Mouse (Mus musculus) embryo, embryonic 9.5 days (tissue): ENCODE measurements around the gene Il11.
"Not testable (repeated sequence)": the region's sequence is repeated elsewhere in the genome, so short reads cannot be mapped to it uniquely, and the experiment has no call there.

Source experiments
- DNase-seq: peaks from one replicate; pipeline ENCODE4 v3.0.0-alpha.2; 2017; ENCODE audit errors: extremely low spot score

The Il11 gene

DNA sequence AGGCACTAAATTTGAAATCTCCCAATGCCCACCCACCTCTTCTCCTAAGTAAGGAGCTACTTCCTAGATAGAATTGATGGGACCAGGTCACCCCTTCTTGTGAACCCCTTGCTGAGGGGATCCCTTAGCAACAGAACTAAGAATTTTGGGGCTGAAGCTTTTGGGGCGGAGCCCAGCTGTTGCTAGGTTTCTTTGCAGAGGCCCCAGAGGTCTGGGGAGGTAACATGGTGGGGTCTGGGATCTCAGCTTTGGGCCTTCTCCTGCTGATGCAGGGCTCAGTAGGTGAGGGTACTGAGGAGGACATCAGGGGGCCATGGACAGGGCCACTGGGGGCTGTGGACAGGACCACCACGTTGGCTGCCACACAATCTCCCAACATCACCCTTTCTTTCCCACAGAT lies at the start of gene Il11, which contains the start of gene Tmem190:
Il11 (minus strand) TSS at position 101 of the 400 bp plus-strand sequence.
Tmem190 (plus strand) TSS at position 179 of the 400 bp plus-strand sequence.
- no peak for DNase-seq

DNA sequence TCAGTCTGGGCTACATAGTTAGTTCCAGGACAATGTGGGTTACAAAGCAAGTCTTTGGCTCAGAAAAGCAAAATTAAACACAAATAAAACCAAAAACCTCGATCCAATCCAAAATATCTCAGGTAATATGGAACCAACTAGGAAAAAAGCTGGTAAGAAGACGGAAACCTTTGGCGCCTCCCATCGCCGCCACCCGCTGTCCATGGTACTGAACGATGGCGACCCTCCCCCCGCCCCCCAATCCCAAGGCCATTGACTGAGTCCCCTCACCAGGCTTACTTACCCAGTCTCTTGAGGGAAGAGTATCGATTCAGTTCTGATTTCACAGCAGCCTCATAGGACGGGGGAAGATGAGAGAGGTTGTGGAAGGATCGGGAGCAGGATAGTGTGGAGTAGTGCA lies 47.8 kb upstream of the Il11 start:
- no peak for DNase-seq

DNA sequence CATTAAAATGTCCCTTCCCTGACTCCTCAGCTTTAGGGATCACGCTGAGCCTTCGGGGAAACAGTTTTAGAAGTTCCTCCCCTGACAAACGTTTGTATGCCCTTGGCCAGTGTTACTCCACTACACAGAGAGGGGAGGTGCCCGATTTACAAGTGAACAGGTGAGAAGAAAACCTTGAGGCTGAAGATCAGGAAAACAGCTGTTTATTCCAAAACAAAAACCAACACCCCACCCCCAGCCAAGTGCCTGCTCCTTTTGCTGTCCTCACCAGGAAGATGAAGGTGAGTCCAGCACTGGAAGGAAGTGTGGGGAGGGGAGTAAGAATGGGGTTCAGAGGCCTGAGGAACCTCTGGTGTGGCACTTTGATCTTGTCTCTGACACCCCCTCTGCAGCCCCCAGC lies 42.7 kb upstream of the Il11 start:
- no peak for DNase-seq

DNA sequence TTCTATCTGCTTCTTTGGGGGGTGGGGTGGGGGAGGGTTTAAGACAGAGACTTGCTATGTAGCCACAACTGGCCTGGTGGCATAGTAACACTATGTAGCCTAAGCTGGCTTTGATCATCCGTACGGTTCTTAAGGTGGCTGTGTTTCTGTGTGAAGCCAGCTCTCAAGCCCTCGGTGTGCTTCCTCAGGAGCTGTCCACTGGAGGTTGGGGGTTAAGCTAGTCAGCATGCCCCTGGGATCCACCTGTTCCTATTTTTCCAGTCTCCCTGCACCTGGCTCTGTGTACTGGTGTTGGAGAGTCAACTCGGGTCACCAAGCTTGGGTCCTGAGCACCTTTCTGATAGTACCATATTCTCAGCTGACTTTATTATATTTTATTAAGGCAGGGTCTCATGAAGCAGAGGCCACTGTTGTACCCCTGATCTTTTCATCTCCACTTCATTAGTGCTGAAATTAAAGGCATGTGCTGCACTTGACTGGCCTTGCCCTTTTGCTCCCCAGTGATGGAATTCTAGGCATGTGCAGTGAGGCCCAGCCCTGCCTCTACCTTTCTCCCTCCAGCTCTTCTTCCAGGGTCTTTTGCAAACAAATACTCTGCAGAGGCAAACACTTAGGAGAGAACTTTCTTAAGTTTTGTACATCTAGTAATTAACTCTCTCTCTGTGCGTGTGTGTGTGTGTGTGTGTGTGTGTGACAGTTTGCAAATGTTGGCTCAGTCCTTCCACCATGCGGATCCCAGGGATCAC lies 39.7 kb upstream of the Il11 start:
- DNase-seq: no peak

DNA sequence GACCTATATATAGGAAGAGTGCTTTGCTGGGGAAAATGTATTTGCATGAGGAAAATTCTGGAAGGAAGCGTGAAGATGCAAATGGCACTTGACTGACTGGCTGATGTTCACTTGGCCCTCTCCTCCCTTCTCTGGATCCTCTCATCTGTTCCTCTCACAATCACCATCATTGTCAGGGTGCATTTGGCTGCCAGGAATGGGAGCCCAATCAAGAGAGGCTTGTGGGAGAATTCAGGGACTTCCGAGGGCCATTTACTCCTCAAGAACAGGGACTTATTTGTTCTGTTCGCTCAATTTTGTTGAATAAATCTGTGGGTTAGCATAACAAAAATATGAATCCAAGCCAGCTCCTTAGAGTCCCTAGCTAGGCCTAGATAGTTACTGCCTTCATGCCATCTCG lies 39.0 kb upstream of the Il11 start:
- DNase-seq: no peak

DNA sequence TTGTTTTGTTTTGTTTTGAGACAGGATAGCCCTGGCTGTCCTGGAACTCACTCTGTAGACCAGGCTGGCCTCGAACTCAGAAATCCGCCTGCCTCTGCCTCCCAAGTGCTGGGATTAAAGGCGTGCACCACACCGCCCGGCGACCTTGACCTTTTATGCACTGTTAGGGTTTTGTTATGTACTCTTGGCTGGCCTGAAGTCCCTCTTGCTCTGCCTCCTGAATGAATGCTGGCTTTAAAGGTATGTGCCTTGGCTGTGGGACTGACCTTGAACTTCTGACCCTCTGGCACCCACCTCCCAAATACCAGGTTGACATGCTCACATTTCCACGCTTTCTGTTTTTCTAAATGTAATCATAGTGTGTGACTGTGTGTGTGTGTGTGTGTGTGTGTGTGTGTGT lies 38.3 kb upstream of the Il11 start:
- DNase-seq: not testable (repeated sequence)

DNA sequence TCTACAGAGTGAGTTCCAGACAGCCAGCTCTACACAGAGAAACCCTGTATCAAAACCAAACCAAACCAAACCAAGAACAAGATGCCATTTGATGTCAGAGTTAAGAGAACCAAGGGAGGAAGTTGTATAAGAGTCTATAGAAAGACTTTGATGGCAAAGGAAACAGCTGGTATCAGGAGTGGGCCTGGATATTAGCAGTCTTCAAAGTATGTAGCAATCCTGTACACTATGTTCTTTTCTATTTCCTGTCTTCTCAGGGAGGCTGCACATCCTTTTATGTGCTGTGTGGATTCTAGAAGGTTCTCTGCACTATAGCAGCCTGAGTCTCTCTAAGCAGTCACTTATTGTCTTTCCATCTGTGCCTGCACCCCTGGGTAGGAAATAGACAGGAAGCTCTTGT lies 33.9 kb upstream of the Il11 start:
- no peak for DNase-seq

DNA sequence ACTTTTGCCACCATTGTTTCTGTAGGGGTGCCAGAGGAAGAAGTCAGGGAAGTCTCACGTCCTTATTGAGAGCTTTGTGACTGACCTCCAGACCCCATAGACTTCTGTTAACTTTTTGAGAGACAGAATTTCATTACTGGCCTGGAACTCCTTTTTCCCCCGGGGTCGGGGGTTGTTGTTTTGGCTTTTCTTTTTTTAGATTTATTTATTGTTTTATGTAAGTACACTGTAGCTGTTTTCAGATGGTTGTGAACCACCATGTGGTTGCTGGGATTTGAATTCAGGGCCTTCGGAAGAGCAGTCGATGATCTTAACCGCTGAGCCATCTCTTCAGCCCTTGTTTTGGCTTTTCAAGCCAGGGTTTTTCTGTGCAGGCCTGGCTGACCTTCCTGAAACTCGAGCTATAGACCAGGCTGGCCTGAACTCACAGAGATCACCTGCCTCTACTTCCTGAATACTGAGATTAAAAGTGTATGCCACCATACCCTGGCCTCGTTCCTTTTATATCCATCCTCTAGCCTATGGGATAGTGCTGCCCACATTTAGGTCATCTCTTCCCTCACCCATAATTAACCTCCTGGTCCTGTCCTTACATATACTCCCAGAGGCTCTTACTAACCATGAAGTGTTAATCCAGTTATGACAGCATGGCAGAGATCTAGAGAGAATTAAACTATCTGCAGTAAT lies 30.6 kb upstream of the Il11 start:
- no peak for DNase-seq

DNA sequence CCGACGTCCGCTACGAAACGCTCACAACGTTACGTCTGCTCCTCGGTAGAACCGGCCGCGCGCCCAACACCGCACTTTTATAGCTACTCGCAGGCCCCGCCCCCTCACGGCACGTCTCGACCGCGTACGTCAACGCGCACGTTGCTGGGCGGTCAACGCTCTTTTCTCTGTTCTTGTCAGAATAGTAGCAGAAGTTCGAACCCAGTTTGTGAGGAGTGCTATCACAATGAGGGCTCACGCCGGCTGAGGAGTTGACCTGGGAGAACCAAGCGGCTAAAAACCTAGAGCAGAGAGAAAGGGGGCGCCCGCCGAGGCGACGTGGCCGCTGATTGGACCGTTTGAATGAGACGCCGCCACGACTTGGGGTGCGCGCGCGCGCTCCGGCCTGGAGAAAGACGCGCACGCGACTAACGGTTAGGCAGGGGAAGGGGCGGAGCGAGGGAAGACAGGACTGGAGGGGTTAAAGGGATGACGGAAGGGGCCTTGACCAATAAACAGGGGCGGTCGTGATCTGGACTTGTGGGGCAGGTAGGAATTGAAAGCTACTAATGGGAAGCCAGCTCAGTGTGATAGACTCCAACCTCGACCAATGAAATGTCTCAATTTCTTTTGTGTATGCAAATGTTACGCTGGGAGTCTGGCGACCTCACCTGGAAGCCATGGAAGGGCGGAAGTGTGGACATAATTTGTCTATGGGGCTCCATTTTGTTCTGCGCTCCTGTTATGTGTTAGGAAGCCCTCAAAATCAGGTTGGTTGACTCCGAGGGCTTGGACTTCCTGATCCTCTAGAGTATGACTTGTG lies 29.8 kb upstream of the Il11 start, which contains the start of gene Ube2s:
Ube2s (minus strand) TSS at position 288 of the 802 bp plus-strand sequence.
- peak; percentile 99 for DNase-seq

DNA sequence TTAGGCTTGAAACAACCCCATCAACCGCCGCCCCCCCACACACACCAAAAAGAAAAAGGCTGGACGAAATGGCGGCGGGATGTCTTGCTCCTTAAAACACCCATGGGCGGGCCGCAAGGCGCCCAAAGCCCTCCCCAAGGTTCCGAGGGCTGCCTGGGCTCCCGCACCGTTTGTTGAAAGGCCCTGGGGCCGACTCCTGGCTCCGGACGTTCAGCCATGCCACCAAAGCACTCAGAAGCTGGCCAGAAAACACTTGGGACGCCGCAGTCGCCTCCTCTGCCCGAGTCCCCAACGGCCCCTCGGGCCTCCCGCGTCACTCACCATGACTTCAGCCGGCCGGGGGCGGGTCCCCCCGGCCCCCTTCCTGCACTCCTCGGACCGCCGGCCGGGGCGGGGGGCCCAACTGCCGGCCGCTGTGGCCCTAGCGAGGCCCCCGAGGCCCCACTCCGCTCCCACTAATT lies 29.2 kb upstream of the Il11 start:
- no peak for DNase-seq

DNA sequence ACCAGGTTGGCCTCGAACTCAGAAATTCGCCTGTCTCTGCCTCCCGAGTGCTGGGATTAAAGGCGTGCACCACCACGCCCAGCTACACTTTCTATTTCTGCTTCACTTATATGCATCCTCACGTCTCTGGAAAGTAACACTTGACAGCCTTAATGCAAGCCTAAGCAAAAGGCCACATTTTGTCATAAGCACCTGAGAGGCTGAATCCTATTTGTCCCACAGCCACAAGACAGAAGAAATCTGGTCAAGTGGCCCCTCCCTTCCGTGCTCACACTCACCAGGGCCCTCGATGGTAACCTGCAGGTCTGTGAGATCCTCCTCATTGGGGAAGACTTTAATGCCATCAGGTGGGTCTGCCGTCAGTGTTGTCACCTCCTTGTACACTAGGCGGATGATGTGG lies 28.5 kb upstream of the Il11 start:
- DNase-seq: not testable (repeated sequence)

DNA sequence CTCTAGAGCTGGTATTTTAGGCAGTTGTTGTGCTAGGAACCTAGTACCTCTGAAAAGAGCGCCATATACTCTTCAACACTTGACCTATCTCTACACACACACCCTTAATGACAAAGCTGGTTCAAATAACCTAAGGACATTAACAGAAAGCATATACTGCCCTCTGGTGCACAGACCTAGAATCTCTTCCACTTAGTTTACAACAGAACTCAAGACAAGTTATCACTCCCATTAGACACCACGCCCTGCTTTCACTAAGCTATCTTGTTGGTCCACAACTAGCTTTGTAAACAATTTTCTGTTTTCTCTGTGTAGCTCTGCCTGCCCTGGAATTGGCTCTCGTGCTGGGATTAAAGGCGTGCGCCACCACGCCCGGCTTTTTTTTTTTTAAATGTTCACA lies 24.1 kb upstream of the Il11 start:
- DNase-seq: peak; percentile 42

DNA sequence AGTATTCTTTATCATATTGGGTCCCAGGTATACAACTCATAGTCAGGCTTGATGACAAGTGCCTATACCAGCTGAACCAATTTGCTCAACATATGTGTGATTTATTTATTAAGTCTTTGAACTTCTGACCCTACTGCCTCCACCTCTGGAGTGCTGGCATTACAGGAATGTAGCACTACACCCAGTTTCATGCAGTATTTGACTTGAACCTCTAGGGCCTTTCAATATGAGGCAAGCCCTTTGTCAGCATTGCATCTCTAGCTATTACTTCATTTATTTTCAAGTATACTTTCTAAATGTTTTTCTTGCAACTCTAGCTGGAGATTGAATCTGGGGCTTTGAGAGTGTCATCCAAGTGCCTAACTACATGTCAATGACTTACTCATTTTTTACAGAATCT lies 19.6 kb upstream of the Il11 start:
- no peak for DNase-seq

DNA sequence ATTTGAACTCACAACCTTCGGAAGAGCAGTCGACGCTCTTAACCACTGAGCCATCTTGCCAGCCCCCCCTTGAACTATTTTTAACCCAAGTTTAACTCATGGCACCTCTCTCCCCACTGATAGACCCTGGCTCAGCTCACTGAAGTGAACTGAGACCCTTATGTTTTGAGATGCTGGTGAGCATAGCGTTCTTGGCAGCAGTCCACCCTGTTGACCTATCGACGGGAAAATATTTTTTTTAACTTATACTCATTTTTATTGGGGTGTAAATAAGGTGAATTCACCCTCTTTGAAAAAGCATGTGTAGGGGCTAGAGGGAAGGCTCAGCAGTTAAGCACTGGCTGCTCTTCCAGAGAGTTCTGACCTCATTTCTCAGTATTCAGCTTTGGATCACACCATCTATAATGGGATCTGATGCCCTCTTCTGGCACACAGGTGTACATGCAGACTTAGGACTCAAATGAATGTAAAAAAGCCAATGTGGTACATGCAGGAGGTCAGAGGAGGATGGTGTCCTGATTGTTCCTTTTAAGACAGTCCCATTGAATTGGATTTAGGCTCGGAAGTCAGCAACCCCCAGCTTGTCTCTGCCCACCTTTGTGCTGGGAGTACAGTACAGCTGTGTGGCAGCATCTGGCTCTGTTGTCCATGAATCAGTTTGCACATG lies 13.2 kb upstream of the Il11 start:
- peak; percentile 54 for DNase-seq

DNA sequence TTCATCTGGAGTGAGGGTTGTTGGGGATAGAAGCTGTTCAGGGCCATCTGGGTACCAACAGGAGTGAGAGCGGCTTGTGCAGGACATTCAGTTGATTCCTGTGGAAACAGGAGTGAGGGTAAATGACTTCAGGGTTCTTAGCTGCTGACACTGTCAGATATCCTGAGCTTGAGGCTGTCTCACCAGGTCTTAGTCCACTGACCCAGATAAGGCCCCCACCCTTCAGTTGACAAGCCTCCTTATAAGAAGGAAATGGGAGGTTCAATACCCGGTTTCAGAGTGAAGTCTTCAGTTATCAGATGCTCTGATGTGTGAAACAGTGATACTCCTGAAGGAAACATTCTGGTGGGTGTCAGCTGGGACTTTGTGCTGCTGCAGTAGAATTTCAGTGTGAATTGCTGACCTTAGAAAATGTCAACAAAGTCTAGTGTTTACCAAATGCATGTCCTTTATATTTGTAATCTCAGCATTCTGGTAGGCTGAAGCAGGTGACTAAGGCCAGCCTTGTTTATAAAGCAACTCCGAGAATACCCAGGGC lies 12.0 kb upstream of the Il11 start:
- no peak for DNase-seq

DNA sequence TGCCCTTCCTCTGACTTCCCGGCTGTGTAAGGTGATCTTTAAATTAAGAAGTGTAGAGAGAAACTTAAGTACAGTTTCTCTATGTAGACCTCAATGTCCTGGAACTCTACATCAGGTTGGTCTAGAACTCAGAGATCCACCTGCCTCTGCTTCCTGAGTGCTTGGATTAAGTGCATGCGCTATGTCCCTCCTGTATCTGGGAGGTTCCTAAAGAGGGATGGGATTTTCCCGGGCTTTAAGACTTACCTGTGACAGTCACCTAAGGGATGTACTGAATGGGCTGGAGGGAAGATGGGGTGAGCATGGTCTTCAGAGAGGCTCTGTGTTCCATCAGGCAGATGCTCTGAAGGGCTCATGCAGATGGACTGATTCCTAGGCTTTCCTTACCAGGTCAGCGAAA lies 11.0 kb upstream of the Il11 start:
- DNase-seq: no peak

DNA sequence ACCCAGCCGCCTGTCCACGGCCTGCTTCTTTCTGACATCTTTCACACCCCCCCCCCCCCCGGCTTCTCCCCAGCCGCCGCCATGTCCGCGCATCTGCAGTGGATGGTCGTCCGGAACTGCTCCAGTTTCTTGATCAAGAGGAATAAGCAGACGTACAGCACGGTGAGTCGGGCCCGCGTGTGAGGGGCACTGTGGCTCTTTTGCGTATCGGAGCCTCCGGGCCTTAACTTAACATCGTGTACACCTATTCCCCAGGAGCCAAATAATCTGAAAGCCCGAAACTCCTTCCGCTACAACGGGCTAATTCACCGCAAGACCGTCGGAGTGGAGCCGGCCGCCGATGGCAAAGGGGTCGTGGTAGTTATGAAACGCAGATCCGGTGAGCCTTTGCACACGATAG lies 10.6 kb upstream of the Il11 start:
- DNase-seq: not testable (repeated sequence)

DNA sequence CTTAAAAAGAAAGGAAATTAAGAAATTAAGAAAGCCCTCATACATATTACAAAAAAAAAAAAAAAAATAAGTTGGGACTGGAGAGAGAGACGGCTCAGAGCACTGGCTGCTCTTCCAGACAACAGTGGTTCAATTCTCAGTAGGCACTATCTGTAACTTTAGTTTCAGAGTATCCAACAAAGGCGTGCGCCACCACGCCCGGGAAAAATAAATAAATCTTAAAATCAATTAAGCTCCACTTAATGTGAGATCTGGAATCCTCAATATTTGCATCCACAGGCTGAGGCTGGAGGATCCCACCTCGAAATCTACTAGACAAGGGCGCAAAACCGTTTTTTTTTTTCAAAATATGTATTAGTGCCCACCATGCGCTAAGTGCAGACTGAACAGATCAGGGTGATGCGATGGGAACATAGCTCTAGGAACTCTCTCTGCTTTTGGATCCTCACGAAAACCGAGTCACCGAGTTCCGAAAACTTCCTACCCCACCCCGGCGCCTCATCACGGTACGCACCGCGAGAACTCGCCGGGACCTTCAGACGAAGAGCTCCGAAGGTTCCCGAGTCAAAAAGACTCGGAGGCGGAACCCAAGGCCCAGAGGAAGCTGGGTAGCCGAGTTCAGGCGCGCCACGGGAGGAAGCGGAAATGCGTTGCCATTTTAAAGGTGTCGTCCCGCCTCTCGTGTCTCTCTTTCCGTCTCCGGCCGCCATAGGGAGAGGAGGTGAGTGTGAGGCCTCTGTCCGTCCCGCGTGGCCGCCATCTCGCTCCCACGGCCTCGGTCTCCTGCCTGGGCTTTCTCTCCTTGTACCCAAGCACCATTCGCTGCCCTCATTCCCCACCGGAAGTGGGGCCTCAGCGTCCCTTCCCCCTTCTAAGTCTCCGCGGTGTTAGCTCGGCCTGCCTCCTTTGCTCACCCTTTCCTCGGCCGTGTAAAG lies 9.9 kb upstream of the Il11 start, which contains the start of gene Rpl28:
Rpl28 (plus strand) TSS at position 597 of the 935 bp plus-strand sequence.
- DNase-seq: peak; percentile 94

DNA sequence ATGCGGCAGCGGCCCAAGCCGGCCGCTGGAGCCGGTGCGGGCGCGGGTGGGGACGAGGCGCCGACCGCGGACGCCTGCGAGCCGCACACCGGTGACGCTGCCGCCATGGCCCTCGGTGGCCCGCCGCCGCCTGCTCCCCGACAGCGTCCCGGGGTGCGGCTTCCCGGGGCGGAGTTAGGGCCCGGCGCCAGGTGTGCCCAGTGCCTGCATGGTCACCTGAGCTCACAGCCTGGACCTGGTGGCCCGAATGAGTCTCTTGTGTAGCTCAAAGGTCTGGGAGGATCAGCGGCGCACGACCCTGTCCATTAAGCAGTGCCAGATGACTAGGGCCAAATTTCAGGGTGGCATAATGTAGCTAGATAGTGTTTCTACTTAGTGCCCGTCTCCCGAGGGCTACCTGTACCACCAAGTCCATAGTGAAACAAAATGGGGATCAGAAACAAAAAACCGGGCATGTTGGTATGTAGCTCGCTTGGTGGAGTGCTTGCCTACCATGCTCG lies 6.8 kb upstream of the Il11 start, which contains the start of gene Tmem238:
Tmem238 (minus strand) TSS at position 221 of the 500 bp plus-strand sequence.
- DNase-seq: peak; percentile 42
